Mouse (Mus musculus) left cerebral cortex, adult 11 months (tissue): ENCODE data around the gene Mmp25.

Experiments
- DNase-seq: peaks from one replicate; pipeline ENCODE4 v3.0.0; 2022; ENCODE audit warnings: low spot score

The Mmp25 gene

DNA sequence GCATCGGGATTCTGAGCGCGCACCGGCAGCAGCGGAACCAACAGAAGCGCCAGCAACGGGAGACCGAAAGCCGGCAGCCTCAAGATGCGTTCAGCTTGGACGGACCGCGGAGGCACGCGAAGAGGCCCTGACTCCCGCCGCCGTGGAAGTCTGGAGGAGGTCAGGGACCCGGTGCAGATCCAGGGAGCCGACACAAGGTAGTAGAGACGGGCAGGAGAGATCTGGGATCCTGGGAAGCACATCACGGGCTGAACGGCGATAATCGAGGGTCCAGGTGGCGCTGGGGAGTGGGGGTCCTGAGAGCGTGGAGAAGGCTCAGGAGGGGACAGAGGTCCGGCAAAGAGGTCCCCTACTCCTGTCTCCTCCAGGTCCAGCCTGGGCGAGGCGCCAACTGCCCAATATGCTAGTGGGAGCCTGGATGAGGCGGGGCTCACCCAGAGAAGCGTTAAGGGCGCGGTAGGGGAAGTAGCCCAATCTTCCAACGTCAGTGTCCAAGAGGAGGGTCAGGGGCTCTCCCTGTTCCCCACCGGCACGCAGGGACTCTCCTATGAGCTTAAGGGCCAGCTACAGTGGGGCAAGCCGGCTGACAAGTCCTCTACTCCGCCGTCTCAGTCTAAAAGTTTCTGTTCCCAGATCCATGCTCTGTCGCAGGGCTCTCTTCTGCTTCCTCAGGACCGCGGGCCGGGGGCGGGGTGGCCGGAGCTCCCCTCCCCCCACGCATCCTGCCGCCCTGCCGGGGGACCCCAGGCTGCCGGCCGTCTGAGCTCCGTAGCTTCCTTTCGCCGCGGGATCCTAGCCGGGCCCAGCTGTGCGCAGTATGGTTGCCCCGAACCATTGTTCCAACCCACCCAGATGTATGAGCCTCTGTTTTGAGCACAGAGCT is at the start of gene Mmp25:
TSS of gene Mmp25 (minus strand) at position 665 of the 883 bp plus-strand sequence.
- no peak for DNase-seq

DNA sequence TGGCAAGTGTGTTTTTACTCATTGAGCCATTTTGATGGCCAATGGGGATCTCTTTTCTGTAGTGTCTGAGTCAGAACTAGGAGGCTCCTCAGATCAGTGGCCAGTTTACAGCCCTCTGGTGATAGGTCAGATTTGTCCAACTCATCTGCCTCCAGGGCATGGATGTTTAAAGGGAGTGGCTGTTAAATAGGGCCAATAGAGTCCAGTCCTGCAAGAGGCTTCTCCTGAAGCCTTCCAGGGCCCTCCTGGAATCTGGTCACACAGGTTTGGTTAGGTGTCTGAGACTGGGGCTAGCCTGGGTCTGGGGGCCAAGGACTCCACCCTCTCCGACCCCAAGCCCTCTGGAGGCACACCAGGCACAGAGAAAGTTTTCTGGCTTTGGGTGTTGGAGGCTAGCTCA is 49.4 kb upstream of the Mmp25 start:
- no peak for DNase-seq

DNA sequence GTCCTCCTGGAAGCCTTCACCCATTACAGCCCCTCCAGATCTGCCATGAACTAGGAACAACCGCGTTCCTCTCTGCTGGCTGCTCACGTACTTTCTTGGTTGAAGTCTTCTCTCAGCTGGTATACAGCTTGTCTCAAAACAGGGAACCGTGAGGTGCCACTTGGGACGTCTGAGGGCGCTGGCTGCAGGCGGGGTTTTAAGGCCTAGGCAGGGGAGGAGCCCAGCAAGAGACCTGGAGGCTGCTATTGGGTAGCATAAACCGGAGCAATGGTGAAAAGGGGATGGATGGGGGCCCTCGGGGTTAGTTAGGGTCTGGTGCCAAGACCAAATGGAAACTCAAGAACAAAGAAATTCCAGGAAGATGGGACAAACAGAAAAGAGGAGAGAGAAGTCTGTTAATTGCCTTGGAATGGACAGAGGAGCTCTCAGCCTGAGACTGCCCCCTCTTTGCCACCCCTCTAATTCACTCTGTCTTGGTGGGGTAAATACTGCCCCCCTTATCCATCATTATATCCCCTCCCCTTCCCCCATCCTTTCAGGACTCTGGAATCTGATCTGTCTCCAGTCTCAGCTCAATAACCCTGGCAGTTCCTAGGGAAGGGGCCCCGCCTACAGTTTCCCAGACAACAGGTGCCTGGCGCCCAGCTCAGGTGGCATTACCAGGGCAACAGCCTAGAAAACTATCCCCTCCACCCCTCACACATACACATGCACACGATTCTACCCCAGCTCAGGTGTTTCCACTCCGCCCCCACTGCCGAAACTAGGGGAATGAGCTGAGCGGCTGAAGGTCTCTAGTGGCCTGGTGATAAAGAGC is 39.0 kb upstream of the Mmp25 start, which contains the start of gene Cldn9:
TSS of gene Cldn9 (minus strand) at position 171 of the 817 bp plus-strand sequence.
- no peak for DNase-seq

DNA sequence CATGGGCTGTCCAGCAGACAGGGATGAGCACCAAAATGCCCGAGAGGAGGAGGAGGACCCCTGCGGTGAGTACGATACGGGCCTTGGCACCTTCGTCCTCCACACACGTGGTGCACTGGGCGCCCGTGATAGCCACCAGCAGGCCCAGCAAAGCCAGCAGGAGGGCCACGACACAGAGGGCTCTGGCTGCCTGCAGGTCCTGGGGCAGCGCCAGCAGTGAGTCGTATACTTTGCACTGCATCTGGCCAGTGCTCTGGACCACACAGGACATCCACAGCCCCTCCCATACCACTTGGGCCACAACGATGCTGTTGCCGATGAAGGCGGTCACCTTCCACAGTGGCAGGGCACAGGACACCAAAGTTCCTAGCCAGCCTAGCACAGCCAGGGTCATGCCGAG is 38.1 kb upstream of the Mmp25 start:
- DNase-seq = no peak

DNA sequence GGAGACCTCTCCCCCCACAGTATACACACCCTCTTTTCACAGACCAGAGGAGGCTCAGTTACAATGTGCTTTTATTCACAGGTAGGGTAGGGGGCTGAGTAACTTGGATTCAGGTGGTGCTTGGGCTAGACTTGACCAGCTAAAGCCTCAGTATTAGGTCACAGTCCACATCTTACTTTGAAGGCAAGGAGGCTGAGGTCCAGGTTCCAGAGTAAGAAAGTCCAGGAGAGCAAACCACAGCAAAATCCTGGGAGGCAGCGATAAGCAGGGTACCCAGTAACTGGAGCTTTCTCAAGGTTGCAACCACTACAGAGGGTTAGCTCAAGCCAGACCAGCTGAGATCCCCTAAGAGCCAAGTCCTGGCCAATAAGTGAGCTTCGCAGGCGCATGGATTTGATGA is 37.5 kb upstream of the Mmp25 start:
- DNase-seq = no peak

DNA sequence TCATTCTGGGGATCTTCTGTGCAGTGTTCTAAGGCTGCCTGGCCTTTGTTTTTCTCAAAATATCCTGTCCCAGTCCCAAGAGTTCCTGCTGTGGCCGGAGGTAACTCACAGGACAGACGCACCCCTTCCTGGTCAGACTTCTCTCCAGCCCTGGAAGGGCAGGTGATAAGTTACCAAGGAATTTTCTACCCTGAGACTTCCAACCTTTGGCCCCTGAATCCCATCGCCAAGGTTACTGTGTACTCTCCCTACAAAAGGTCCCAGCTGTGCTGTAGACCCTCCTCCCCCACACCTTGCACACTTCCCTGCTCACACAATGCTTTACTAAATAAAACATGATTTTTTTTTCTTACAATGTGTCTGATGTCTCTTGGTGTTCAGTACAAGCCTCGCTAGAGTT is 37.0 kb upstream of the Mmp25 start:
- DNase-seq = no peak

DNA sequence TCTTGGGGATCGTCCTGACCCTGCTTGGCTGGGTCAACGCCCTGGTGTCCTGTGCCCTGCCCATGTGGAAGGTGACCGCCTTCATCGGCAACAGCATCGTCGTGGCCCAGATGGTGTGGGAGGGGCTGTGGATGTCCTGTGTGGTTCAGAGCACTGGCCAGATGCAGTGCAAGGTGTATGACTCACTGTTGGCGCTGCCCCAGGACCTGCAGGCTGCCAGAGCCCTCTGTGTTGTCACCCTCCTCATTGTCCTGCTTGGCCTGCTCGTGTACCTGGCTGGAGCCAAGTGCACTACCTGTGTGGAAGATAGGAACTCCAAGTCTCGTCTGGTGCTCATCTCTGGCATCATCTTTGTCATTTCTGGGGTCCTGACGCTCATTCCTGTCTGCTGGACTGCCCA is 36.0 kb upstream of the Mmp25 start:
- no peak for DNase-seq

DNA sequence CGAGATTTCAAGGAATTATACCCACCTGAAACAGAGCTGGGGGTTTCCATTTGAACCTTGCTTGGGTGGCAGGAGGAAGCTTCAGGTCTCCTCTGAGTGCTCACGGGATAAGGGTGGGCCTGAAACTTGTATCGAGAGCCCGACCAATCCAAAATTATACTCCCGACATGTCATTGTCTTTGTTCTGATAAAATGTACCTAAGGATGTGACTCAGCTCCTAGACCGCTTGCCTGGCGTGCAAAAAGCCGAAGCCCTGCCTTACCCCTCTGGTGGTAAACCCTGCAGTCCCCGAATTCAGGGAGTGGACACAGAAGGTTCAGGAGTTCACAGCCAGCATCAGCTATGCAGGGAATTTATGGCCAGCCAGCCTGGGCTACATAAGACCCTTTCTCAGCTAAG is 35.3 kb upstream of the Mmp25 start:
- DNase-seq = no peak

DNA sequence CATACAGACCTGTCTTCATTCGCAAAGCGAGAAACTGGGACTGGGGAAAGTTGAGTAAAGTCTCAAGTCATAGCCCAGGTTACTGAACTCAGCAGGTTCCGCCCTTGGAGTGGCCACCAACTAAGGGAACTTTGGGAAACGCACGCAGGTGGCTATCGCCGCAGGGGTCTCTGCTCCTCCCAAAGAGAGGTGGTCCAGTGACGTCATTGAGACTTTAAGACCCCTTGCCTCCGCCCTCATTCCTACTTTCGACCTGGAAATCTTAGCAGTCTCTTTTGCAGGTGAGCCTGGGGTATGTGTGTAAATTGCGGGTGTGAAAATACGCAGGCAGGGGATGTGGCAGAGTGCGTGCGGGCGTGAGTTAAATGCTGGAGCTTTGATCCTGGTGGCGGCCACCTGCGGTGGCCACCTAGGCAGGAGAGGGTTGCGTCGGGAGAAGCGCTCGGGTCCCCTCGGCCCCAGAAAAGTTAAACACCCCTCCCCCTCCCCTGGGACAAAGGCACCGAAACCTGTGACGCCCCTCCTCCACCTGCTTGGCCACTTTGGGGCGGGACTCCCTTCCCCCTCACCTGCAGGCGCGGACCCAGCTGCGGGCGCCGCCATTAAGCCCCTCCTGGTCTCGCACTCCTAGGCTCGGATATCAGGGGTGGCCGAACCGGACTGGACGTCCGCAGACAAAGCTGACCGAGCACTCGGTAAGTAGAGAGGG is 34.2 kb upstream of the Mmp25 start, which contains the start of gene Cldn6:
TSS of gene Cldn6 (plus strand) at position 123 of the 709 bp plus-strand sequence.
- no peak for DNase-seq

DNA sequence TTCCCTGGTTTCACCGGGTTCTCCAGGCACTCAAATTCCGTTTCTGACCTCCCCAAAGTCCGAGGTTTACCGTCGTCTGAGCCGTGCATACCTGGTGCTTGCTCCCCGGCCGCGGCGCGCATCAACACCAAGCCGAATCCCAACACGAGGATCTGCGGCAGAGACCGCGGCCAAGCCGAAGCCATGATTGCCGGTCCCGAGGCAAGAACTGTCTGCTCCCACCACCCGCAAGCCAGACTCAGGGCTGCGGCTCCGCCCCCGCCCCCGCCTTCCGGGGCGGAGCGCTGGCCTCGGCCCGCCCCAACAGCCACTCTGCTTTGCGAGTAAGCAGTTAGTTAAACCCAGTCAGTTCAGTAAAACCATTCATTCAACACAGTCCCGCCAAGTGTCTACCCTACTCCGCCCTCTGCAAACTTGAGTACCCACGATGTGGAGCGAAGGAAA is 32.2 kb upstream of the Mmp25 start, which contains the start of gene Tnfrsf12a:
TSS of gene Tnfrsf12a (minus strand) at position 233 of the 444 bp plus-strand sequence.
- no peak for DNase-seq

DNA sequence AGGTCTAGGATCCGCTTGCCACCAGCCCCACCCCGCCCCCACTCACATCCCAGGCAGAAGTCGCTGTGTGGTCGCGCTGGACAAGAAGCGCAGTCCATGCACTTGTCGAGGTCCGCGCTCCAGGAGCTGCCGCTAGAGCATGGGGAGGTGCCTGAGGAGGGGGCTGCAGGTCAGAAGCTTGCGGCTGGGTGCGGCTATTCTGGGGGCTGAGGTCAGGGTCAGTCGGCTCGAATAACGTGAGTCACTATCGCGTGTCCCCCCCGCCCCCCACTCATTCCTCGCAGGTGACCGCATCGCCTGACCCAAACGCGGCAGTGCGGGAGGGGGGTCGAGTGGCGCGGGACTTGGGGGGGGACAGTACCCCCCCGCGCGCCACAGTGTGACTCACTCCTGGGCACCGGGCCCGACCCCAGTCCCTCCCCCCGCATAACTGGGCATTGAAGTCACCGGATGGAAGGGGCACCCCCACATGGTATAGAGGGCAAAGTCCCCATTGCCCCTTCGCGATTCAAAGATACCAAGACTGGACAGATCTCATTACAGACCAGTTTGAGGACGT is 31.5 kb upstream of the Mmp25 start:
- DNase-seq = no peak

DNA sequence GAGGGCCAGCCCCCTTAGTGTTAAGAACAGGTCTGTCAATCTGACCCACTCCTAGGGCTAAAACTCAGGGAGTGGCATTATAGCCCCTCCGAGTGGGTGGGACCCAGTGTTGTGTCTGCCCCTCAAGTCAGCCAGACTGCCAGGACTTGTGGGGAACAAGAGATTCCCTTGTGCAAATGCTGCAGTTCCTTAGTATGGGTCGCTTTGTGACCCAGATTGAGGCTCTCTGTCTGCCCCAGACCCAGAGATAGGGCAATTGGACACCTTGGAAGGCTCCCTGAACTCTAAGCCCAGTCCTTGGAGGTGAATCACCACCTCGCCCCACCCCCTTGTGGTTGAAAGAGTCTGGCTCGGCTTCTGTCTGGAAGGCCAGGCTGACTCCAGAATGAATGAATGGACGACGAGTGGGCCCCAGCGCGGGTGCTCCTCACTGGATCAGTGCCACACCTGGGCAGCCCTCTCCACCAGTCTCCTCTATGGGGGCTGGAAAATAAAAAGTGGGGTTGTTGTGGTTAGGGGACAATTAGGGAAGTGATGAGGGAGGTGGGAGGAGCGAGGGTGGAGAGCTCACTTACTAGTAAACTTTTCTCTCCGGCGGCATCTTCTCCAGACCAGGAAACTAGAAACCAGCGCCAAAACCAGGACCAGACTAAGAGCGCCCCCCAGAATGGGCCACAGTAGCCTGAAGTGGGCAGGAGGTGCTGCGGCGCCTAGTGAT is 30.6 kb upstream of the Mmp25 start:
- DNase-seq = no peak

DNA sequence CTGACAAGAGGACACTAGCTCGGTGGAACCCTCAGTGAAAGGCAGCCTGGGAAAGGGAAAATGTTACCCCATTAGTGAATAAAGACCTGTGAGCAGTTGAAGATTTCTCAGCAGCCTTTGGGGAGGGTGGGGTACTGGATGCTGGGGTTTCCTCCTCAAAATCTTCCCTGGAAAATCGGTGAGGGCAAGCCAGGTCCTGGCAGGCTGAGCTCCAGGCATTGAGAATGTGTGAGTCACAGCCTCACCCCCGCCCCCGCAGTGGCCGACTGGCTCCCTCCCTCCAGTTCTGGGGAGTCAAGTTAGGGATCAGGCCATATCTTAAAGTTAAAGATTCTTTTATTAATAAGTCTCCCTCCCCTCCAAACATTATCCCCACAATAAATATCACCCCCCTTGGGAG is 30.1 kb upstream of the Mmp25 start:
- DNase-seq = no peak

DNA sequence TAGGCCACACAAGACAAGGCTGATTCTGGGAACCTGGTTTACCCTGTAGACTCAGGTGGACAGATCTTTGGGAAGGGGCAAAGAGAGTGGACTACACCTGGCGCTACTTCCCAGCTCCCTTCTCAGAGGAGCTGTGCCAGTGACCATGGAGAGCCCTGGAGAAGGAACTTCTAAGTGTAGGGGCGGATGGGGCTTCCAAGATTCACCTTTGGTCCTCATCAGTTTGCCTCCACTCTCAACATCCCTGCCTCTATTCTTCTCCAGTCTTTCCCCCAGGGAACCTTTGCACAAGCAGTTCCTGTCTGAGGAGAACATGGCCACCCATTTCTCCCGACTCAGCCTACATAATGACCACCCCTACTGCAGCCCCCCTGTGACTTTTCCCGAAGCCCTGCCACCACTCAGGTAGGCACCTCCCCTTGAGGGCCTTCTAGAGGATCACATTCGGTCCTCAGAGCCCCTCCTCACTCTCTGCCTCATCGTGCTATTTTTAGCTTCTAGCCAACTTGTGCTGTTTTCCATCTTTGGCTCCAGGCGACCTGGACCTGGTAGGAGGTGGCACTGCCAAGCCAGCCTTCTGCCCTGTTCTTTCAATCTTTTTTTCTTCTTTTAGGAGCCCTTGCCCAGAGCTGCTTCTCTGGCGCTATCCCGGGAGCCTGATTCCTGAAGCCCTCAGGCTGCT is 29.3 kb upstream of the Mmp25 start:
- DNase-seq = no peak

DNA sequence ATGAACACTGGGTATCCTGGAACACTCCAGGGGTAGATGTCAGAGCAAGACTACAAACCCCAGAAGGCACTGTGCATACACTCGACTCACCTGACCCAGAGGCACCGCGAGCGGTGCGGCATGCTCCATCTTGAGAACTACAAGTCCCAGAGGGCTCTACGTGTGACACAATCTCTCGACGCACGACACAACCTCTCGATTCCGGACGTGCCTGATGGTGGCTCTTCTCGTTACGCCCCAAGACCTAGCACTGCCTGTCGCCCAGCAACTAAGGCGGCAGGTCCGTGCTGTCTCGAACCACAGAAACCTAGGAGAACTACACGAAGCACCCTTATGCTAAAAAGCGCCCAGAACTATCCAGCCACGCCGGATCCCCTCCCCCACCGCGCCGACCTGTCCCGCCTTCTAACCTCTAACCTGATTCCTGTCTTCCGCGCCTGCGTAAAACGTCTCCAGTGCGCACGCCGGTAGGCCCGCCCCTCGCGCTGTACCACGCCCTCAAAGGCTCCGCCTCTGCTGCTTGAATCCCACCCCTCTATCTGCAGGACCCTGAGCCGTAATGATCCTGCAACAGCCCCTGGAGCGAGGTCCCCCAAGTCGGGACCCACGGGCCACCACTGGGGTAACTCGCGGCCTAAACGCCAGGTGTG is 28.5 kb upstream of the Mmp25 start, which contains the start of the genes Hcfc1r1 and Thoc6:
TSS of gene Hcfc1r1 (plus strand) at position 173 of the 650 bp plus-strand sequence.
TSS of gene Thoc6 (minus strand) at position 459 of the 650 bp plus-strand sequence.
- DNase-seq = peak; percentile 97

DNA sequence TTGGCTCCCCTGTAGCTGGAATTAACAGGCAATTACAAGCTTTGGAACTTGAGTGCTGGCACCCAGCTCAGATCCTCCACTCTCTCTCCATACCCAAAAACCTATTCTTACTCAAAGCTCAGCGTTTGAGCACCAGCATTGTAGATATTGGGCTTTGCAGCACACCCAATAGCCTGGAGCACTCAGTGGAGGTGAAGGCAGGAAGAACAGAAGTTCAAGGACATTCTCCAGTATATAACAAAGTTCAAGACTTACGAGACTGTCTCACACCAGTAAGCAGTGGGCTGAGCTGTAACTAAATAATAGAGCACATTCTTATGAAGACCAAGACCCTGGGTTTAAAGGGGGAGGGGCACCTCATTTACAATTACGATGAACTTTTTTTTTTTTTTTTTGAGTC is 27.7 kb upstream of the Mmp25 start:
- DNase-seq = no peak

DNA sequence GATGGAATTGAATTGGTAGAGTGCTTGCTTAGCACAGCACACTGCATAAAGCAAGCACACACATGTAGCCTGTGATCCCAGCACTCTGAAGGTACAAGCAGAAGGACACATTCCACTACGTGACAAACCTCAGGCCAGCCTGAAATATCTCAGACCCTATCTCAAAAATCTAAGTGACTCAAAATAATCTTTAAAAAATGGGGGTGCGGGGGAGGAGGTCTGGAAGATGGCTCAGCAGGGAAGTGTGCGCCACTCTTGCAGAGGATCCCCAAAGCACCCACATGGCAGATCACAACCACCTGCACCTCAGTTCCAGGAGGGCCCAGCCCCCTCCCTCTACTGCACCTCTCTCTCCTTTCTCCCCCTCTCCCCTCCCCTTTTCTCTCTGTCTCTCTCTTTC is 26.4 kb upstream of the Mmp25 start:
- DNase-seq = no peak

DNA sequence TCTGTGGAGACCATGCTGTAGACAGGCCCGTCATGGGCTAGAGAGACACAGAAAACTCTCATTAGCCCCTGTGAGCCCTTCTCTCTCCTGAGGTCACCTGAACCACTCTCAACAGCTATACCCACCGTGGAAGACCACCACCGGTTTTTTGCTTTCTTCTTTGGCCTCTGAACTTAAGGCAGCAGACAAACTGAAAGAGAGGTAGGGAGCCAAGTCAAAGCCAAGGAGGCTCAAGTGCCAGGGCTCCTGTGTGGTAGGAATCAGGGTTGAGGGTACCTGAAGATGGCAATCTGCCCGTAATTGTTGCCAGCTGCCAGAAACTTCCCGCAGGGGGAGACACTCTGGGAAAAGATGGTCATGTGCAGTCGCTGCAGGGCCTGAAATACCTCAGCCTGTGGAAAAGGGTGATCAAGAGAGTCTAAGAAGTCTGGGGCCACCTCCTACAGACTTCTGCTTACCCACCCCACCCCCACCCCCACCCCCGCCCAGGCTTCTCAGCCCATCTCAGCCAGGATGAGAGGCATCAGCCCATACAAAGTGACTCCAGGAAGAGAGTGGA is 25.5 kb upstream of the Mmp25 start:
- no peak for DNase-seq

DNA sequence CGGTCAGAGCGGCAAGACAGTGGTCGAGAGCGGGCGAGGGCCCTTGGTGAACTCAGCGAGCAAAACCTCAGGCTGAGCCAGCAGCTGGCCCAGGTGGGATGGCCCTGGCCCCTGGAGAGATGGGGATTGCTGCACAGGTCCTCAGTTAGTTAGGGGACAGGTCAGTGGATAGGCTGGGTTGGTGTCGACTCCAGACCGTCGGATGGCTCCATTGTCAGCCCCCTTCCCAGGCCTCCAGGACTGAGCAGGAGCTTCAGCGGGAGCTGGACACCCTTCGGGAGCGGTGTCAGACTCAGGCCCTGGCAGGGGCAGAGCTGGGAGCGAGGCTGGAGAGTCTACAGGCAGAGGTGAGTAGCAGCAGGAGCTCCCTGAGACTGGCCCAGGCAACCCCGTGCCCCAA is 20.4 kb upstream of the Mmp25 start:
- DNase-seq = no peak
